9 mouse cellular contexts compared by ENCODE assay signal in genomic region chr13:107449598-107450179, GRCm38 (mm10).
A peak's percentile ranks its signal among the peaks of the same experiment; 100 is the strongest.
DNase-seq lines count a peak whose midpoint lies in the region; ATAC-seq and TF ChIP-seq lines count a peak whose summit lies in the region.
"Had no signal": no experiment of that assay in that cellular context is flagged by ENCODE, and none has a peak within 500 bp of the region (broad histone marks: within the 10 kb centered on the region; RNA-seq: fewer than 3 reads in every experiment).

No protein-coding gene starts in this region.

- H3K4me2 ChIP-seq in hindbrain, embryonic 15.5 days, result no peak overlapping the region
- H3K4me2 ChIP-seq in hindbrain, embryonic 11.5 days (replicated peaks; ENCODE audit: low read depth, low read length), result no peak overlapping the region
- peak overlapping the region; percentile 13 for H3K4me2 ChIP-seq in forebrain, postnatal 0 days (ENCODE audit: low read depth)

- DNase-seq in hindbrain, embryonic 11.5 days (ENCODE audit: low spot score), result no peak
- peak; percentile 33 for DNase-seq in adrenal gland, postnatal 10 days
- peak; percentile 77 for DNase-seq in forebrain, postnatal 0 days
- peak; percentile 30 for DNase-seq in induced T-regulatory cell, adult 2 months (ENCODE audit: low read depth)
- DNase-seq in left cerebral cortex, postnatal 25 days (ENCODE audit: low spot score in 2 of 2), result peak; percentile 58 to 84
- peak; percentile 63 for DNase-seq in skeletal muscle tissue, adult 2 months (ENCODE audit: low read depth, low spot score)
- no peak for DNase-seq in embryo, embryonic 10.5 days (ENCODE audit: low spot score)

- 69% methylated on average over 11 of the region's 11 CpGs for WGBS in hindbrain, embryonic 15.5 days
- 83% methylated on average over 11 of the region's 11 CpGs for WGBS in hindbrain, embryonic 11.5 days
- 31% methylated on average over 11 of the region's 11 CpGs for WGBS in forebrain, postnatal 0 days

- no peaks in the 10 kb centered on the region for H3K27me3 ChIP-seq in hindbrain, embryonic 15.5 days
- no peaks in the 10 kb centered on the region for H3K27me3 ChIP-seq in hindbrain, embryonic 11.5 days (ENCODE audit: control insufficient read depth, insufficient read depth, low read length)
- H3K27me3 ChIP-seq in forebrain, postnatal 0 days (ENCODE audit: insufficient read depth, low read length), result no peaks in the 10 kb centered on the region

- no peak overlapping the region for H3K27ac ChIP-seq in hindbrain, embryonic 15.5 days (replicated peaks)
- H3K27ac ChIP-seq in hindbrain, embryonic 11.5 days (ENCODE audit: low read depth, low read length), result no peak overlapping the region
- peak overlapping the region; percentile 54; the same call in 1 of the 2 replicates for H3K27ac ChIP-seq in forebrain, postnatal 0 days (ENCODE audit: low read depth, low read length)

- no peaks in the 10 kb centered on the region for H3K36me3 ChIP-seq in hindbrain, embryonic 15.5 days
- no peaks in the 10 kb centered on the region for H3K36me3 ChIP-seq in hindbrain, embryonic 11.5 days (ENCODE audit: control insufficient read depth, insufficient read depth, low read length)
- H3K36me3 ChIP-seq in forebrain, postnatal 0 days (ENCODE audit: insufficient read depth), result no peaks in the 10 kb centered on the region
- H3K36me3 ChIP-seq: G1E had no signal

- TF ChIP-seq CTCF in forebrain, postnatal 0 days (IDR thresholded peaks at IDR 0.05; ENCODE audit: low read depth), result no peak

- peak; percentile 92 for ATAC-seq in hindbrain, embryonic 15.5 days (ENCODE audit: low FRiP score, low read depth)
- ATAC-seq in hindbrain, embryonic 11.5 days (ENCODE audit: low FRiP score), result no peak
- ATAC-seq in forebrain, postnatal 0 days, result peak; percentile 95

- no peak overlapping the region for H3K9ac ChIP-seq in hindbrain, embryonic 15.5 days
- H3K9ac ChIP-seq in hindbrain, embryonic 11.5 days (ENCODE audit: low read depth, low read length), result no peak overlapping the region
- H3K9ac ChIP-seq in forebrain, postnatal 0 days, result no peak overlapping the region

- H3K9me3 ChIP-seq in hindbrain, embryonic 15.5 days, result no peaks in the 10 kb centered on the region
- no peaks in the 10 kb centered on the region for H3K9me3 ChIP-seq in hindbrain, embryonic 11.5 days (ENCODE audit: control insufficient read depth, low read length)
- no peaks in the 10 kb centered on the region for H3K9me3 ChIP-seq in forebrain, postnatal 0 days (ENCODE audit: low read length)
- H3K9me3 ChIP-seq: G1E had no signal

- H3K4me1 ChIP-seq in hindbrain, embryonic 15.5 days (replicated peaks), result no peaks in the 10 kb centered on the region
- no peaks in the 10 kb centered on the region for H3K4me1 ChIP-seq in hindbrain, embryonic 11.5 days (replicated peaks; ENCODE audit: control insufficient read depth, insufficient read depth, low read length)
- no peaks in the 10 kb centered on the region for H3K4me1 ChIP-seq in forebrain, postnatal 0 days (ENCODE audit: insufficient read depth)

- H3K4me3 ChIP-seq in hindbrain, embryonic 15.5 days, result no peak overlapping the region
- H3K4me3 ChIP-seq in hindbrain, embryonic 11.5 days (ENCODE audit: low read depth, low read length), result no peak overlapping the region
- H3K4me3 ChIP-seq in forebrain, postnatal 0 days (ENCODE audit: low read depth, low read length), result no peak overlapping the region

- intact Hi-C loops in left cerebral cortex, postnatal 25 days (cut with DNase I), result no loop called here

Comparison
In these comparisons a context has a peak if more than half of its experiments do, and no peak if none do; other contexts are left out.
1. DNase-seq: peak in adrenal gland, postnatal 10 days (single experiment), forebrain, postnatal 0 days (single experiment), induced T-regulatory cell, adult 2 months (single experiment), left cerebral cortex, postnatal 25 days (2 of 2) and skeletal muscle tissue, adult 2 months (single experiment); none in hindbrain, embryonic 11.5 days (single experiment) and embryo, embryonic 10.5 days (single experiment).